Mouse (Mus musculus) spleen, adult 2 months (tissue): Measurements from ENCODE around the gene P2ry6.

Source experiments
- CTCF ChIP-seq: fragments of 200-500 bp; IDR thresholded peaks from 2 replicates; pipeline ENCODE4 v1.5.1; 2011; ENCODE audit warnings: mild to moderate bottlenecking, inconsistent platforms; ENCODE audit not compliant: insufficient read depth, insufficient read length, insufficient replicate concordance; ENCODE audit errors: extremely low read depth
- POLR2A ChIP-seq: fragments of 200-500 bp; IDR thresholded peaks from 2 replicates; pipeline ENCODE4 v1.6.1; 2011; ENCODE audit warnings: low read depth, low read length, inconsistent platforms

- no peak for TF ChIP-seq CTCF
- no peak for TF ChIP-seq POLR2A
These were observed 25.2 kb upstream of the P2ry6 start for GRCm38 (mm10) chr7:100999623-101000022.
